Mouse (Mus musculus) kidney, adult 8-10 months (tissue): ENCODE results near the gene Dennd5a.
"Not testable (repeated sequence)": the region's sequence is repeated elsewhere in the genome, so short reads cannot be mapped to it uniquely, and the experiment has no call there.

ENCODE experiments used
- DNase-seq, 2 experiments: peaks; one replicate each; pipeline ENCODE4 v3.0.0; 2022

Gene Dennd5a

DNA sequence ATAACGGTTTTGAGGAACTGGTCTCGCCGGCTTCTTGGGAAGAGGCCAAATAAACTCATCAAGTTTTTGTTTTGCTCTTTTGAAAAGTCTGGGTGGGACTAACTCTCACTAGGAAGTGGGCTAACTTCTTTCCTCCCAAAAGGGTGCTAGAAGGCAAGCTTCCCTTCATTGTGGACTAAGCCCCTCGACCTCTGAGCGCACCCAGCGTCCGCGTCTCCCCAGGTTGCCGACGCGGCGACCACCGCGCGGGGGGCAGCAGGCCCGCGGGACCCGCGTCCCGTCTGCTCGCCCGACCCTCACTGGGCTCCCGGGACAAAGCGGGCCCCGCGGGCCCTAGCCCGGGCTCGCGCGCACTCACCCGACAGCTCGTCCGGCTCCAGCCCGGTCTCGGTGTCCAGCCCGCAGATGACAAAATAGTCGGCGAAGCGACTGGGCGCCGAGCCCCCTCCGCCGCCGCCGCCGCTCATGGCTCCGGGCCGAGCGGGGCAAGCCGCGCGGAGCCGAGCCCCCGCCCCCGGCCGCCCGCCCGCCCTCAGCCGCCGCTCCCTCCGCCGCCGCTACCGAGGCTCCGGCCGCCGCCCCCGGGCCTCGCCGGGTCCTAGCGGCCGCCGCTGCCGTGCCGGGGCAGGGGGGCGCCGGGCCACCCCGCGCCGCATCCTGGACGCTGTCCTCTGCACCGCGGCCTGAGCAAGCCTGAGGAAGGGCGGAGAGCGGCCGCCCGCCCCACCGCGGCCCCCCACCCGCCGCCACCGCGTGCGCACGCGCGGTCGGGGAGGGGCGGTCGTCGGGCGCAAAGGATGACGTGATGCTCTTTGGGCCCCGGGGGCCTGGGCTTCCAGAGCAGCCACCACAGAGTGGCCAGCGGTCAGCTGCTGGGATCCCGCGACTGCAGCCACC, at the start of gene Dennd5a:
Gene Dennd5a, minus strand, starts transcription at position 755 of the 897 bp plus-strand sequence.
- DNase-seq: peak; percentile 55 to 61

DNA sequence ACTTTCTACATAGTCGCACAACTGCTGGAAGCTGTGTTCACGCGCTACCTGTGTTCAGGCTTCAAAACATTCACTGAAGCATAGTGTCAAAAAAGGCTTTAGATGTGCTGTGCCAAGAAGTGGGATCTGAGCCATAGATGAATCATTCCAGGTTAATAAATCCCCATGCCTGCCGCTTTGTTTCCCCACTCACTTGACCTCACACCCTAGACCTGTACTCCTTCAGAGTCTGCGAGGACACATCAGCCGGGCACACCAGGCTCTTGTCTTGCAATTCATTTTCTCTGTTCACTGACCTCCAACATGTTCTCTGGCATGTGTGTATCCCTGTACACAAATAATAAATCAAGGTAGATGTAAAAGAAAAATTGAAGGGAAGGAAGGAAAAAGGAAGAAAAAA, 48.8 kb upstream of the Dennd5a start:
- DNase-seq: peak; percentile 14 to 22

DNA sequence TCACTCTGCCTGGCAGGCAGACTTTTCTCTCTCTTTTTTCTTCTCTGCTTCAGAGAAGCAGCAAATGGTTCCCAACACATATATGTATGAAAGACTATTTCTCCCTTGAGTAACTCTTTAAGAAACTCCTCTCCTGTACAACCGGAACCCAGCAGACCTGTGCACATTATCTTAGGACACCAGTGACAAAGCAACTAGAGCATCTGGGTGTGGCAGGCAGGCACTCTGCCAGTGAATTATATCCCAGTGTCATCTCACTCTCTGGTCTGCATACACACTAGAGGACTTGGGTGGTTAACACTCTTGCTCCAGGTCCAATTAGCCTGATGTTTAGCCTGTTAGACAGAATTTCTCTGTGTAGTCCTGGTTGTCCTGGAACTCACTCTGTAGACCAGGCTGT, 48.2 kb upstream of the Dennd5a start:
- DNase-seq: no peak

DNA sequence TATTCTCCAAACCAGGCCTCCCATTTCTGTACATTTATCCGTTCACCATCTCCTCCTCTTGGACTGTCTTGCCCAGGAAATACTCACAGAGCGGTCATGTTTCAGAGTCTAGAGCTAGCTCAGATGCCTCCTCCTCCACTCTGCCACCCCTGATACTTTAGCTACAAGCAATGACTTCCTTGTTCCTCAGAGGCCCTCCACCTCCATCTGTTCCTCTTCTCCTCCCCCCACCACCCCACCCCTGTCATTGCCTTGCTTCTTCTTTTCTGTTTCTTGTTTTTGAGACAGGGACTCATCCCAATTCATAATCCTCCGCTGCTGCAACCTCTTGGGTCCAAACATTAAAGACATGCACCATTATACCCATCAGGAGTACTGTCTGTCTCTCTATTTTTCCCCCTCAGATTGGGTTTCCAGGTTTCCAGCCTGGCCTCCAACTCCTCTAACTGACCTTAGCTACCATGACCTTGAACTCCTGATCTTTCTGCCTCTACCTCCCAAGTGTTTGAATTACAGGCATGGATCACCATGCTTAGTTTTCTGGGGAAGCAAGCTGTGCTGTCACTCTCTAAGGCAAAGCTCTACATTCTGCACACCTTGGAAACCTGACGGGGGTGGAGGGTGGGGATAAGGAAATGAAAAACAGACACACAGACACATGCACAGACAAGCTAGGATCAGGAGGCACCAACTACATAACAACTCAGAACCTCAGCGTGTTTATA, 46.4 kb upstream of the Dennd5a start:
- DNase-seq: no peak

DNA sequence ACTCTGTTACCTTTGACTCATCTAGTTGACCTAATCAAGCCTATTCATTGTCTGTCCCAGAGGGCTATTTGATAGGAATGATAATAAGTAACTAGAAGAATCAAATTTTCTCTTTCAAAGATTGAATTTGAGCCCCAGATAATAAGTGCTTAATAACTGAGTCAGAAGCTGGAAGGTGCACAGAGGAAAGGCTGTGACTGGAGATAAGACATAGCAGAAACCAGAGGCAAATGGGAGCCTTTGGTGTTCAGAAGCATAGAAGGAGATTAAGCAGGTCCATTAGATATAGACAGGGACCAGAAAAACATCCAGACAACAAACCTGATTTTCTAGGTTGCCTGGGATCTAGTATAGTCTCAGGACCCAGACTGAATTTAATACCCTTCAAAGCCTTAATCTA, 45.7 kb upstream of the Dennd5a start:
- no peak for DNase-seq

DNA sequence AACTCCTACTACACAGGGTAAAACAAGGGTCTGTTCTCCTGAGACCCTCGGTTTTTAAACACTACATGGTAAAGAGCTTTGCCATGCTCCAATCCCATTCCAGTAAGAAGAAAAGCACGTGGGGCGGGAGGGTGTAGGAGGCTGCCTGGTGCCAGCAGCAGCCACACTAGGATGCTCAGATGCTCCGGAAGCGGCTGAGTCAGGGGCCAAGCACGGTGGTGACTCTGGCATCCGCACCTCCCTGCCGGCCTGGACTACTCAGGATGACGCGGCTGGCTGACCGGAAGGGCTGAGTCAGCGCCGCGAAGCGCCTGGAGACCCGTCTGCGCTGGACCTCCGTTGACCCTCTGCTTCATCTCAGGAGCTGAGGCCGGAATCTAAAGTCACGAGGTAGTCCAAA, 42.7 kb upstream of the Dennd5a start:
- DNase-seq: peak; percentile 76 to 79

DNA sequence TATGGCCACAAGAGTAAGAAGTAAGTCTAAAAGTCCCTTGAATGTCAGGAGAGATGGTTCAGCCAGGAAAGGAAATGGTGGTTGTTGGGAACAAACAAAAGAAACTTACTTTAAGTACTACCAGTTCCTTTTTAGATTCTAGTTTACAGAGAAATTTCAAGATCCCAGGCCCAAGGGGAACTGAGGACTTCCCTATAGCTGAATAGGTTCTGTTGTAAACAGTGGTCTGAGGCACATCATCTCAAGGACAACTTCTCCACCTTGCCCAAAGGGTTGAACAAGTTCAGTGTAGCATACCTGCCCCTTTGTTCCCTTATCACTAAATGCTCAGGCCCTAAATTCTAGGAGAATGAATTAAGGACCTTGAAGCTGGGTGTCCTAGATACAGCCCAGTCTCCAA, 41.8 kb upstream of the Dennd5a start:
- no peak for DNase-seq

DNA sequence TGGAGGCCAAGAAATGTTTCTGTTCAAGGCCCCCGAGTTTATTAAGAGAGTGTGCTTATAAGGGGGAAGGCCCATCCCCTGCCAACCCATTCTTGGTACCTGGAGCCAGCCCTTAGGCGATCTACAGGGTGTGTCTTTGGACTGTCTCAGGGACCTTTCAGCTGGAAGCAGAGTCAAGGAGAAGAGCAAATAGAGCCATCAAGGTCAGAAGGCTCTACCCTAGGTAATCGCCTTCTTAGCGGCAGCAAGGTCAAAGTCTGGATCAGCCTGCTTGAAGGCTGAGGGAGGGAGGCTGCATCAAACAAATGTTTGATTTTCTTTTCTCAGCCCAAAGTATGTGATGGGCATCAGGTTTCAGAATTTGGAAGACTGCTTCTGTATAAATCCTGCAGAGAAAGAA, 38.1 kb upstream of the Dennd5a start:
- no peak for DNase-seq

DNA sequence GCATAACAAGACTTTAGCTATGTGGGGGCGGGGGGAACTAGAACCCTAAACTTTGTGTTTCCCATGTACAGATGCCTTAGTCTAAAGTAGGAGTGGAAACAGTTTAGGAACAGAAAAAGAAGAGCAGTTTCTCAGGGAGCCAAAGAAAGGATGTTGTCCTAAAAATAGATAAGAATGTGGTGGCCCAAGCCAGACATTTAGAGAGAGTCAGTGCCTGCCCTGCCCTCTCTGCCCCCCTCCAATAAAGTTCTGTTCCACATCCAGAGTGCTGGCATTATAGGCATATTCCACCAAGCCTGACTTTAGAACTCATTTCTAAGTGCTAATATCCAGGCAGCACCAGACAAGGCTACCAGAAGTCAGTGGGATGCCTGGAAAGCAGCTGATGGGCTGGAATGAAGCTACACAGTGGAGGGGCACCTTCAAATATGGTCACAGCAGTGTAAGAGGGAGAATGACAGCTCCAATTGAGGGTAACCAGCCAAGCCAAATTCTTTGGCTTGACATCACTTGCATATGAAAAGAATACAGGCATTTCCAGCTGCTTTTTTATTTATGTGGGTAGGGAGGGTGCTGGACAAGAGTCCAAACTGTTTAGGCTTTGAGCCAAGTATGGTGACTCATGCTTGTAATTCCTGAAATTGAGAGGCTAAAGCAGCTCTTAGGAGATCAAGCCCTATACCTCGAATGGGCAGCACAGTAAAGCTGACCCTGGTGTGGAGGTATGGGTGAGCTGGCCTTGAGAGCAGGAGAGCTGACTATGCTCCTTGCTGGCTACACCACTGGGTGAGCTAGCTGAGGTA, 33.1 kb upstream of the Dennd5a start:
- DNase-seq: peak; percentile 58 to 73

DNA sequence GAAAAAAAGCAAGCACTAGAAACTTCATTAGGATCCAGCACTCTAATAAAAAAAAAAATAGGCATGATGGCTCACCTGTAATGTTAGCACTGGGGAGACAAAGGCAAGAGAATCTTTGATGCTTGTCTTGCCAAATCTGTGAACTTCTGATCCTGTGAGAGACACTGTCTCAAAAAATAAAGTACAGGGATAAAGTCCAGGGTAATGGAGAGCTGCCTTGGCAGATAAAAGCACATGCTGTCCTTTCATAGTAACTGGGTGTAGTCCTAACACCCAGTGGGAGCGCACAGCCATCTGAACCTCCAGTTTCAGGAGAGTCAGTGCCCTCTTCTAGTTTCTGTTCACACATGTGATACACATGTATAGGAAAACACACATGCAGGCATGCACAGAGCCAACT, 31.0 kb upstream of the Dennd5a start:
- no peak for DNase-seq

DNA sequence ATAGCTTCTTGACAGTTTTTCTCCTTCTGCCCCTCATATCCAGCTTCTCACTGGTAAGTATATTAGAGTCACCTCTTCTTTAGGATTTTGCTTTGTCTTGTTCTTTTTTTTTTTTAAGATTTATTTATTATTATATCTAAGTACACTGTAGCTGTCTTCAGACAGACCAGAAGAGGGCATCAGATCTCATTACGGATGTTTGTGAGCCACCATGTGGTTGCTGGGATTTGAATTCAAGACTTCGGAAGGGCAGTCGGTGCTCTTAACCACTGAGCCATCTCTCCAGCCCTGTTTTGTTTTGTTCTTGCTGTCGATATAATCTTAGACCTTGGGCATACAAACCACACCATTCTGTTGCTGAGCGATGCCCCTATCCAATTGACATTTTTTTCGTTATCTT, 26.5 kb upstream of the Dennd5a start, which contains the start of gene Tmem41b:
Gene Tmem41b, minus strand, starts transcription at position 155 of the 400 bp plus-strand sequence.
- not testable (repeated sequence) for DNase-seq

DNA sequence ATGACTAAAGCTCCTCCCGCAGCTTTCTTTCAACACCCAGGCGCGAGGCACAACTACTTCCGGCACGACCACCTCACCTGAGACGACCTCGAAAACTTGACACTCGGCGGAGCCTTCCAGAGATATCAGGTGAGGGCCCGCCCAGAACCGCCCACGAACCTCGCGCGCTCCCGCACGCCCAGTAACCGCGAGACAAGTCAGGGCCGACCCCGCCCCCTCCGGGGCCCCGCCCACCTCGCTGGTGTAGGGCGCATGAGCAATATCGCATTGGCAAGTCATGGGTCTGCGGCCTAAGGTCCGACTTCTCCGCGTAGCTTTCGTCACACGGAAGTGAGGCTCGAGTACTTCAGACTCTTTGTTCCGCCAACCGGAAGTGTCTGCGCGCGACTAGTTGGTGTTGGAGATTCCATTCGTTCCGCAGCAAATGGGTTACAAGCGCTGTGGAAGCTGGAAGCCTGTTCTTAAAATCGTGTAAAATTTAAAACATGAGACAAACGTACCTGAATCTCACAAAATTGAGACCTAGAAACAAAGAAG, 25.9 kb upstream of the Dennd5a start:
- DNase-seq: peak; percentile 100

DNA sequence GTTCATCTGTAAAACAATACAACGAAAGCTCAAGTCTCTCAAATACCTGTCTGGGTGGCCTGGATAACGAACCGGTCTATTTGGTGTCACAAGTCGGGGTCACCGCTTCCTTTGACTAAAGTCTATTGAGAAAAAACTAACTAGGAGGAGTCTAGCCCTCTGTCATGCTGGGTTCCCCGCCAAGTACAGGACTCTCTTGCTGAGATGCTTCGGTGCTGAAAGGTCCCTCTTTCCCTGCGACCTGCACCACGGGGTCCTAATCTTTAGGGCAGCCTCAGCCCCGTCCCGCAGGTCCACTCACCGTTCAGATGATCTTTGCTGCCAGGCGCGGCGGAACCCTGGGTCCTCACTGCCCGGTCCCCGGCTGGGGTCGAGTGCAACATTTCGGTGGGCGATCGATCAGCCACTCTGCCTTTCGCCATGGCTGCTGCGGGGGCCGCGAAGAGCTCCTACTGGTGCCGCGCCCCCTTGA, 25.4 kb upstream of the Dennd5a start:
- DNase-seq: no peak

DNA sequence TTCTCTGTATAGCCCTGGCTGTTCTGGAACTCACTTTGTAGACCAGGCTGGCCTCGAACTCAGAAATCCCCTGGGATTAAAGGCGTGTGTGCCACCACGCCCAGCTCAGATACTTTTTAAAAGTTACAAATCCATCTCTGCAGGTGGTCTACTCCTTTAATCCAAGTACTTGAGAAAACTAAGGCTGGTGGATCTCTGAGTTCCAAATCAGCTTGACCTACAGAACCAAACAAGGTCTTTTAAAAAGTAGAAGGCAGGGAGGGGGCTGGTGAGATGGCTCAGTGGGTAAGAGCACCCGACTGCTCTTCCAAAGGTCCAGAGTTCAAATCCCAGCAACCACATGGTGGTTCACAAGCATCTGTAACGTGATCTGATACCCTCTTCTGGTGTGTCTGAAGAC, 24.3 kb upstream of the Dennd5a start:
- not testable (repeated sequence) for DNase-seq

DNA sequence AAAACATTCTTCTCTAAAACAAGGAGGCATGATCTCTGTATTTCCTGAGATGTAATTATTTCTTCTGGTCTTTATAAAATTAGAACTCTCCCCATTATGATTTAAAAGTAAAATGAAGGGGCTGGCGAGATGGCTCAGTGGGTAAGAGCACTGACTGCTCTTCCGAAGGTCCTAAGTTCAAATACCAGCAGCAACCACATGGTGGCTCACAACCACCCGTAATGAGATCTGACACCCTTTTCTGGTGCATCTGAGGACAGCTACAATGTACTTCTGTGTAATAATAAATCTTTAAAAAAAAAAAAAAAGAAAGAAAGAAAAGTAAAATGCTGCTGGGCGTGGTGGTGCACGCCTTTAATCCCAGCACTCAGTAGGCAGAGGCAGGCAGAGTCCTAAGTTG, 16.9 kb upstream of the Dennd5a start:
- peak in 1 of 2 experiments; percentile 39 for DNase-seq

DNA sequence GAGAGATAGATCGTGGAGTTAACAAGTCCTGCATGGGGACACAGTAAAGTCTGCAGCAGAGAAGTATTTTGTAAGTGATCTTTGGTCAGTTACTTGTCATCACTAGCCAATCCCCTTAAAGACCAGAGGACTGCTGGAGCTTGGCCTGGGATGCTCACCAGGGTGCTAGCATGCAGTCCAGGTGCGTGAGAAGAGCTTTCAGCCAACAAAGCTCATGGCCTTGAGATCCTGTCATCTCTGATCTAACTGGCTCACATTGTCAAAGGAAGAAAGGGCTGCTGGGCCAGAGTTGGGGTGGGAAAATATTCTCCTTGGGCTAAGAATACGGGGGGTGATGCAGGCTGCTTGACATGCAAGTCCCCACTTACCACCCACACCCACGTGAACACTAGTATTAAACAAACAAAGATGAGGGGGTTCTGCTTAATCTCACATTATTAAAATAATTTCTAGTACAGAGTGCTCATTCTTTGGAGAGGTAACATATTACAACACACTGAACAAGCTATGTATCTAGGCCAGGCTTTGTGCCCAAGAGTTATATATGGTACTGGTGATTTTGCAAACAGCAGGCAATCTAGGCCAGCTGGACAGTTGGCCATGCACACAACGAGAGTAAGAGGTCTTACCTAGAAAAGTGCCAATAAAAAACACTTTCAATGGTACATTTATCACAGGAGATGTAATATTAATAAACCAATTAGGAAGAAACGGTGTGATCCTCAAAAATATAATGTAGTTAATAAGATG, 15.9 kb upstream of the Dennd5a start:
- no peak for DNase-seq

DNA sequence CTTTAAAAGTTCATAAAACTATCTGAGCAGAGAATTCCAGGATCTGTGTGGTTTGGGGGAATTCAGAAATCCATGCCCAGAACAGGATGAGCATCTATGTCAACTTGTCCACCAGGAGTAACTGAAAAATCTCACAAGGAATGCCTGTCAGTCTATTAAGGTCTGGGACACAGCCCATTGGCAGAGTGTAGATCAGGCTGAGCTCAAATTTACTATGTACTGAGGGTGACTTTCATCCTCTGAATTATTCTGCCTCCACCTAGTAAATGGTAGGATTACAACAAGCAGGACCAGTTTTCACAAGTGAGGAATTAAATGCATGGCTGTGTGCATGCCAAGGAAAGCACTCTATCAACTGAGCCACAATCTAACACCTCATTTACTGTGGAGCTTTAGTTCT, 9.3 kb upstream of the Dennd5a start:
- DNase-seq: no peak

DNA sequence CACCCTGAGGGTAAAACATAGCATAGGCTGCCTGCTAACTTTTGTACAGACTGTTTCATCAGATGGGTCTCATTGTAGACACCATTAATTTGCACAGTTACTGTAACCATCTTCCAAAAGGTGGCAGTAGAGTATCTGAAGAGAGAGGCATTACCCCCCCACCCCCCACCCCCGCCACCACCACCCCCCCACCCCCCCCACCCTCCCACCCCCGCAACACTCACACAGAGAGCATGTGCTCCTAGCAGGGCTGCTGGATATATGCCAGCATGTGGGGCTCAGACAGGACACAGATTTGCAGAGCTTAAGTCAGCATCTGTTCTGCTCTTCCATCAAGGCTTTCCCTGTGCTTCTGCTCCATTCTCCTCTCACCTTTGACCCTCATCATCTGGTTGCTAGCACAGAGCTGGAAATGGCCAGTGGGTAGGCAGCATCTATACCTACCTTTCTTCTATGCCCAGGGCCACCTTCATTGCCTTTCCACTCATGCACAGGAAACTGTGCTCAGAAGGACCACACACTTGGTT, 8.7 kb upstream of the Dennd5a start:
- no peak for DNase-seq

DNA sequence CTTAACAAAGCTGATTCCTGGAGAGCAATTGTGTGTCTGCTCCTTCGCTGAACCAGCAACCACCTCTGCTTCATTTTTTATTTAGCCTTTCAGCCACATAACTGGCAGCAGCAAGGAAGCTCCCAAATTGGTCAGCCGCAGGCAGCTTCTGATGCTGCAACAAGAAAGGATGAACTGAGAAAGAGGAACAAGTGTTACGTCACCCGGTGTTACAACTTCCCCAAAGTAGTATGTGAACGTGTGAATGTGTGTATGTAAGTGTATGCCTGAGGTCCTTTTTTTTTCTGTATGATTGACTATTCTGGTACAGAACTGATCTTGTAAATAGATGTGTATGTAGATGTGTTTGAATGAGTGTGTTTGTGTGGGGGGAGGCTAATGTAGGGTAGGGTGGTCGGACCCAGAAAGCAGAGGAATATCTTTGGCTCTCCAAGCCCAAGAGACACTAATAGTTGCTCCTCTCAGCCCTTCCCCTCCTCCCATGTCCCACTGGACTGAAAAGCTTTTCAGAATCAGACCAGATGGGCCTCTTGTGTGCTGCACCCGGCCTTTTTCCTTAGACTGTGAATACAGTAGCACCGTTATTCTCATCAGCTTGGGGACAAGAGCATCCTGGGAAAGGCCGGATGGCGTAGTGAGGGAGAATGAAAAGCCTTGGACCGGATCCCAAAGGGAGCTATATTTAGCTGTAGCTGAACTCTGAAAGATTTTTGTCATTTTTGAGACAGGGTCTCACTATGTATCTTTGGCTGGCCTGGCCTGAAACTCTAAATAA, 7.7 kb upstream of the Dennd5a start:
- no peak for DNase-seq

DNA sequence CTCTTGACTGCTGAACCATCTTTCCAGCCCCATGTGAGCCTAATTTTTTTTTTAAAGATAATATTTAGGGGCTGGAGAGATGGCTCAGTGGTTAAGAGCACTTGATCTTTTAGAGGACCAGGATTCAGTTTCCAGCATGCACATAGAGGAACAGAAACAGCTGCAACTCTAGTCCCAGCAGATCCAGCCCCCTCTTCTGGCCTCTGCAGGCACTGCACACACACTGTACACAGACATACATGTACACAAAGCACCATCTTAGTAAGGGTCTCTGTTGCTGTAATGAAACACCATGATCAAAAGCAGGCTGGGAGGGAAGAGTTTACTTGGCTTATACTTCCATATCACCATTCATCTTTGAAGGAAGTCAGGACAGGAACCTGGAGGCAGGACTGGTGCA, 5.4 kb upstream of the Dennd5a start:
- no peak for DNase-seq

DNA sequence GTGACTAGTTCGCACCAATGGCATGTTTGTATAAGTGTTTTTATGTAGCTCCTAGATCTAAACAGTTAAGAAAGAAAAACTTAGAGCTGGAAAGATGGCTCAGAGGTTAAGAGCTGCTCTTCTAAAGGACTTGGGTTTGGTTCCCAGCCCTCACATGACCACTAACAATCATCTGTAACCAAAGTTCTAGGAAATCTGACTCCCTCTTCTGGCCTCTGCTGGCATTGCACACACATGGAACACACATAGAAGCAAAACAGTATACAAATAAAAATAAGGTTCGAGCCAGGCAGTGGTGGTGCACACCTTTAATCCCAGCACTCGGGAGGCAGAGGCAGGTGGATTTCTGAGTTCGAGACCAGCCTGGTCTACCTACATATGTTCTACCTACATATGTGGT, 3.4 kb upstream of the Dennd5a start:
- DNase-seq: no peak
